Mouse (Mus musculus) neural tube, embryonic 14.5 days (tissue): ENCODE data around the gene Atp2b1. TPM values are rescaled to one million over a fixed set of nuclear protein-coding genes. Genes with fewer than 3 reads are reported as not detected.

Source experiments
- ATAC-seq: fragments of 200-750 bp; cut with Nextera tagmentation; 2 replicates; pipeline ENCODE4 v1.8.0; 2017; ENCODE audit warnings: low read depth, mild to moderate bottlenecking, moderate TSS enrichment, moderate library complexity
- H3K27ac ChIP-seq: fragments of 300-500 bp; sonication (generic); 2 replicates; pipeline ENCODE4 v1.5.1; 2014; ENCODE audit warnings: low read depth, mild to moderate bottlenecking, control low read depth, low read length, moderate library complexity, mixed read lengths
- H3K27me3 ChIP-seq: fragments of 300-500 bp; sonication (generic); 2 replicates; pipeline ENCODE4 v1.6.1; 2014; ENCODE audit warnings: low read length; ENCODE audit not compliant: control insufficient read depth, insufficient read depth
- H3K36me3 ChIP-seq: fragments of 300-500 bp; sonication (generic); 2 replicates; pipeline ENCODE4 v1.6.1; 2014; ENCODE audit warnings: low read length, mixed read lengths; ENCODE audit not compliant: control insufficient read depth, insufficient read depth
- H3K4me1 ChIP-seq: fragments of 300-500 bp; sonication (generic); 2 replicates; pipeline ENCODE4 v1.6.1; 2014; ENCODE audit warnings: low read length; ENCODE audit not compliant: control insufficient read depth, insufficient read depth
- H3K4me2 ChIP-seq: fragments of 300-500 bp; sonication (generic); 2 replicates; pipeline ENCODE4 v1.6.1; 2014; ENCODE audit warnings: mild to moderate bottlenecking, low read depth, low read length, control low read depth
- H3K4me3 ChIP-seq: fragments of 300-500 bp; sonication (generic); 2 replicates; pipeline ENCODE4 v1.5.1; 2014; ENCODE audit warnings: low read depth, low read length, control low read depth, mixed read lengths
- H3K9ac ChIP-seq: fragments of 300-500 bp; sonication (generic); replicated peaks from 2 replicates; pipeline ENCODE4 v1.6.1; 2014; ENCODE audit warnings: low read depth, mild to moderate bottlenecking, control low read depth, low read length, mixed read lengths
- H3K9me3 ChIP-seq: fragments of 300-500 bp; sonication (generic); 2 replicates; pipeline ENCODE4 v1.6.1; 2016; ENCODE audit warnings: low read length; ENCODE audit not compliant: control insufficient read depth
- WGBS: fragments of 180-500 bp; shearing (Covaris S2); extraction: QIAGEN DNeasy Blood & Tissue Kit; methylation state at CpG from one replicate; pipeline ENCODE4 v1.1.7; 2014; 5-methylcytosine and 5-hydroxymethylcytosine counted together
- polyA plus RNA-seq: library from polyadenylated mRNA; unstranded; fragments of >200 nt; fragmentation: Nextera tagmentation; extraction: Ambion mirVana; gene quantifications from 2 replicates; pipeline ENCODE4 v1.2.1, GENCODE M21; 2014

Atp2b1 gene
- polyA plus RNA-seq, 1 experiment from 2014 or later, result 412 TPM

DNA sequence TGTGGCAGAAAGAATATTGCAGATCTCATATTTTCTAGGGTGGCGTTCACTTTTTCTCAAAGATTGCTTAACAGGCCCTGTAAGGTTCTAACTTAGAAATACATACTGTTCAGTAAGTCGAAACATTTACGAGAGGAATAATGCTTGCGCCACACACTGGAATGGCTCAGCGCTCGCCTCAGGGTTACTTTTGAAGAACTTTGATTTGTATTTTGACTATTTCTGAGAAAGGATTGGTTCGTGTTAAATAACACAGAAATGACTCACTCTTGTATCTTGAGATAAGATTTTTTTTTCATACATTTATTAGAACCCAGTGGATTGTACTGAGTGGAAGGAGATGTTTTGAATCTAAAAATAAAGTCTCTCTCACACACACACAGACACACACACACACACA lies 135.9 kb downstream of the Atp2b1 start:
- Histone ChIP-seq H3K27me3 (no peaks in the 10 kb centered on the region), H3K9ac (no peak overlapping the region), H3K36me3 (no peaks in the 10 kb centered on the region), H3K4me2 (no peak overlapping the region), H3K4me3 (no peak overlapping the region), H3K27ac (no peak overlapping the region), H3K4me1 (no peaks in the 10 kb centered on the region), H3K9me3 (no peaks in the 10 kb centered on the region)
- no peak for ATAC-seq
- WGBS, result 93% methylated on average over 7 of the region's 7 CpGs

- Histone ChIP-seq H3K36me3 (no peaks in the 10 kb centered on the region), H3K4me2 (no peak overlapping the region), H3K27me3 (no peaks in the 10 kb centered on the region), H3K9ac (no peak overlapping the region), H3K27ac (no peak overlapping the region), H3K9me3 (no peaks in the 10 kb centered on the region), H3K4me1 (no peaks in the 10 kb centered on the region), H3K4me3 (no peak overlapping the region)
- ATAC-seq, result no peak
Measured at GRCm38 (mm10) chr10:99053111-99053510, 138.9 kb downstream of the Atp2b1 start.

GRCm38 (mm10) chr10:99060588-99060987 lies 146.4 kb downstream of the Atp2b1 start:
- H3K27ac ChIP-seq, result no peak overlapping the region
- H3K9me3 ChIP-seq, result no peaks in the 10 kb centered on the region
- H3K4me2 ChIP-seq, result no peak overlapping the region
- no peak overlapping the region for H3K9ac ChIP-seq
- no peaks in the 10 kb centered on the region for H3K4me1 ChIP-seq
- 90% methylated on average over 7 of the region's 7 CpGs for WGBS
- H3K27me3 ChIP-seq, result no peaks in the 10 kb centered on the region
- ATAC-seq, result no peak
- no peak overlapping the region for H3K4me3 ChIP-seq
- H3K36me3 ChIP-seq, result no peaks in the 10 kb centered on the region

DNA sequence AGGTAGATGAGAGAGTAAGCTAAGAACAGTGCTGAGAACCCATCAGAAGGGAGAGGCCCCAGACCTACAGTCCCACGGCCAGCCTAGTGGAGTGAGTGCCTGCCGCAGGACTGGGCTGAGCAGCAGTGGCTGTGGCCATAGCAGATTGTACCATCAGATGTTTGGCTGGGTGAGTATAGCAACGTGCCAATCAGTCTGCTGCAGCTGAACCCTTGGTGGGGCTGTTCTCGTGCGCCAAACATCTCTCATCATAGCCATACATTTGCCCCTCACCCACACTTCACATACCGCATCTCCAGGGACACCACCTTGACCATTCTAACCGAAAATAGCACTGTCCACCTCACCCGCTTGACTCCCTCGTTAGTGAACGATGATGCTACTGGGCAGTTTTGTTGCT lies 147.2 kb downstream of the Atp2b1 start:
- H3K4me1 ChIP-seq, result no peaks in the 10 kb centered on the region
- no peak overlapping the region for H3K4me2 ChIP-seq
- no peaks in the 10 kb centered on the region for H3K27me3 ChIP-seq
- no peaks in the 10 kb centered on the region for H3K36me3 ChIP-seq
- H3K27ac ChIP-seq, result no peak overlapping the region
- H3K9ac ChIP-seq, result no peak overlapping the region
- WGBS, result 92% methylated on average over 10 of the region's 10 CpGs
- ATAC-seq, result no peak
- no peak overlapping the region for H3K4me3 ChIP-seq
- no peaks in the 10 kb centered on the region for H3K9me3 ChIP-seq

- Histone ChIP-seq H3K9me3 (no peaks in the 10 kb centered on the region), H3K27ac (no peak overlapping the region), H3K36me3 (no peaks in the 10 kb centered on the region), H3K9ac (no peak overlapping the region), H3K27me3 (no peaks in the 10 kb centered on the region), H3K4me2 (no peak overlapping the region), H3K4me3 (no peak overlapping the region), H3K4me1 (no peaks in the 10 kb centered on the region)
- WGBS, result 90% methylated on average over 5 of the region's 5 CpGs
- no peak for ATAC-seq
Measured at GRCm38 (mm10) chr10:99062546-99062945, 148.3 kb downstream of the Atp2b1 start.

Other genes with a start within 250 kb of the Atp2b1 start
- gene Poc1b, start 192.6 kb downstream of the Atp2b1 start, polyA plus RNA-seq, result 13.8 and 15.7 TPM in 2 replicates
- 2.9 and 4.2 TPM in 2 replicates for gene Galnt4, start 193.8 kb downstream of the Atp2b1 start, polyA plus RNA-seq
- gene Phxr2, start 211.9 kb downstream of the Atp2b1 start, polyA plus RNA-seq, result not detected in 2 replicates